Comparison of ENCODE assay signal across 8 mouse cellular contexts in genomic region chr13:56581961-56582434, GRCm38 (mm10). TPM values are rescaled to one million over a fixed set of nuclear protein-coding genes. Genes with fewer than 3 reads are reported as not detected.
DNase-seq lines count a peak whose midpoint lies in the region; ATAC-seq lines count a peak whose summit lies in the region.

No protein-coding gene starts in this region.

- H3K27me3 ChIP-seq in midbrain, embryonic 12.5 days = peaks cover 7% of the 10 kb centered on the region; the same call in 1 of the 2 replicates

- peak overlapping the region; percentile 92 for H3K27ac ChIP-seq in midbrain, embryonic 12.5 days (replicated peaks)

- H3K4me3 ChIP-seq in midbrain, embryonic 12.5 days = peak overlapping the region; percentile 4; the same call in 1 of the 2 replicates

- WGBS in midbrain, embryonic 12.5 days = 1% methylated on average over 6 of the region's 6 CpGs

- H3K9ac ChIP-seq in midbrain, embryonic 12.5 days (replicated peaks) = peak overlapping the region; percentile 20; the same call in 1 of the 2 replicates

- peaks cover 34% of the 10 kb centered on the region for H3K4me1 ChIP-seq in midbrain, embryonic 12.5 days

- peak; percentile 42 for DNase-seq in right cerebral cortex, adult 18-20 months
- DNase-seq in right cerebral cortex, adult 2 months (ENCODE audit: low spot score in 2 of 2) = no peak
- peak; percentile 96 for DNase-seq in embryo, embryonic 11 days
- peak; percentile 80 for DNase-seq in gastrocnemius, postnatal 25 days
- peak; percentile 94 for DNase-seq in hindlimb bud, embryonic 11.5 days (ENCODE audit: extremely low spot score, low read depth, low spot score)
- peak; percentile 35 to 61 for DNase-seq in urinary bladder, postnatal 36 days (ENCODE audit: low spot score in 2 of 2)
- no peak for DNase-seq in adrenal gland, adult 8-10 months

- no peaks in the 10 kb centered on the region for H3K36me3 ChIP-seq in midbrain, embryonic 12.5 days

- ATAC-seq in midbrain, embryonic 12.5 days (ENCODE audit: low FRiP score, low read depth) = peak; percentile 98

- no peaks in the 10 kb centered on the region for H3K9me3 ChIP-seq in midbrain, embryonic 12.5 days

- peak overlapping the region; percentile 44 for H3K4me2 ChIP-seq in midbrain, embryonic 12.5 days (replicated peaks)

RNA-seq across cellular contexts. Expression of gene Tgfbi, which starts 27.3 kb away (rescaled TPM):
- total RNA-seq in gastrocnemius, postnatal 25 days (2021) = 10 to 100 TPM; 19.2 to 20.5 TPM
- polyA plus RNA-seq in midbrain, embryonic 12.5 days (2016; fragmentation: Nextera tagmentation; extraction: Ambion mirVana) = 15.3 and 27.3 TPM in 2 replicates
- total RNA-seq in adrenal gland, adult 8-10 months (2022) = 100 to 1,000 TPM in 2 of 4 experiments, 10 to 100 TPM in 2; 35.2 to 174 (median 104) TPM

RNA-seq across cellular contexts. Expression of gene Lect2, which starts 33.7 kb away (rescaled TPM):
- total RNA-seq in gastrocnemius, postnatal 25 days (2021) = not detected
- polyA plus RNA-seq in midbrain, embryonic 12.5 days (2016; fragmentation: Nextera tagmentation; extraction: Ambion mirVana) = not detected in 2 replicates
- not detected for total RNA-seq in adrenal gland, adult 8-10 months (2022)

RNA-seq across cellular contexts. Expression of gene Fbxl21, which starts 59.7 kb away (rescaled TPM):
- under 1 TPM in 1 of 2 experiments, not detected in 1; 0.51 TPM for total RNA-seq in gastrocnemius, postnatal 25 days (2021)
- 2.4 TPM in 2 replicates for polyA plus RNA-seq in midbrain, embryonic 12.5 days (2016; fragmentation: Nextera tagmentation; extraction: Ambion mirVana)
- total RNA-seq in adrenal gland, adult 8-10 months (2022) = 1 to 10 TPM; 5.8 to 7.5 (median 6.2) TPM

Comparison
In these comparisons a context has a peak if more than half of its experiments do, and no peak if none do; other contexts are left out.
1. DNase-seq: peak in right cerebral cortex, adult 18-20 months (single experiment), embryo, embryonic 11 days (single experiment), gastrocnemius, postnatal 25 days (single experiment), hindlimb bud, embryonic 11.5 days (single experiment) and urinary bladder, postnatal 36 days (2 of 2); none in right cerebral cortex, adult 2 months (0 of 2) and adrenal gland, adult 8-10 months (single experiment).
2. RNA of gene Fbxl21, which starts 59.7 kb away (total RNA-seq): 5.8 to 7.5 TPM in adrenal gland, adult 8-10 months; 0.51 TPM in gastrocnemius, postnatal 25 days; every median in the first group is over 4 times any median in the second.